Mouse (Mus musculus): Measurements from ENCODE around the gene Trim50. TPM values are rescaled to one million over a fixed set of nuclear protein-coding genes. Genes with fewer than 3 reads are reported as not detected.

The Trim50 gene
- 0.24 TPM in 1 of 2 replicates, not detected in the other for polyA plus RNA-seq (2015; fragmentation: Nextera tagmentation; extraction: Ambion mirVana)

DNA sequence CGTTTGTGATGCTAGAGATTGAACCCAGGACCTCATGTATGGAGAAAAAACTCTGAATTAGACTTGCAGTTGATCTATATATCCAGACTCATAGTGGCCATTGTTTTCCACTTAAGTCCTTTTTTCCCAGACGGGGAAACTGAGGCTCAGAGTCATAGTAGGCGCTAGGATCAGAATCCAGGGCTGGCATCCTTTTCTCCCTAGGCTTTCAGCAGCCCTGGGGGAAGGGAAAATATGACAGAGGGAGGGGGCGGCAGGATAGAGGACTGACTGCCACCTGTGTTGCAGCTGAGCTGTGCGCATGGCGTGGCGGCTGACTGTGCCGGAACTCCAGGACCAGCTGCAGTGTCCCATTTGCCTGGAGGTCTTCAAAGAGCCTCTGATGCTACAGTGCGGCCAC lies at the start of gene Trim50:
TSS of gene Trim50 (plus strand) at position 301 of the 400 bp plus-strand sequence.
- Histone ChIP-seq H3K4me3 (no peak within 1 kb of the TSS), H3K27me3 (peaks cover 17% of the 10 kb centered on the region; the same call in 1 of the 2 replicates), H3K9me3 (peaks cover 3% of the 10 kb centered on the region; the same call in 1 of the 2 replicates), H3K9ac (no peak within 1 kb of the TSS), H3K36me3 (no peaks in the 10 kb centered on the region), H3K4me1 (no peaks in the 10 kb centered on the region), H3K4me2 (no peak within 1 kb of the TSS; the same call in 1 of the 2 replicates), H3K27ac (no peak within 1 kb of the TSS)
- WGBS = 48% methylated on average over 9 of the region's 9 CpGs
- ATAC-seq (ENCODE audit: insufficient number of reproducible peaks, low FRiP score, low TSS enrichment, low read depth) = no peak

DNA sequence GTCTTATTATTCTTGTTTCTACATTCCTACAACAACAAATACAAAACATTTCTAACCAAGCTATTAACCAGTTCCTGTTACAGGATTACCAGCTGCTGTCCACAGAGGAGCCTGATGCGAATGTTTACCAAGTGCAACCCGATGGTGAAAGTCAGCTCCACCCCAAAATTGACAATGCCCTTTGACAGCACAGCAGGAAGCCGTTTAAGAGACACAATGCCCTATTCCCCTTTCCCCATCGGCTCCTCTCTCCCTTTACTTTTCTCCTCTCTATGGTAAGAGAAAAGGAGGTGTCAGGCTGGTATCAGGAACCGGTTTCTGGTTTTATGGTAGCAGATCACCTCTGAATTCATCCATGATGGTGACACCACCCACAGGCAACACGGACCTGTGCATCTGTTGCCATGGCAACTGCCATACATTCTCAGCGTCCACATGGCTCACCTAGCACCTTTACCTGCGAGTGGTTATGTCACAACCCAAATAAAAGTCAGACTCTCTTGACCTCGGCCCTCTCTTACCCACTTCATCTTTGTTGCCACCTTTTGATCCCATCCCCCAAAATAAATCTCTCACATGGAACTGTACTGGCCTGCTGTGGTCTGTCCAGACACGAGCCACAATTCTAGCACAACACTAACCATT lies 46.7 kb upstream of the Trim50 start:
- no peak overlapping the region for H3K9ac ChIP-seq
- H3K4me1 ChIP-seq = no peaks in the 10 kb centered on the region
- H3K4me2 ChIP-seq = no peak overlapping the region
- H3K36me3 ChIP-seq = no peaks in the 10 kb centered on the region
- no peaks in the 10 kb centered on the region for H3K9me3 ChIP-seq
- H3K4me3 ChIP-seq = no peak overlapping the region
- peaks cover 6% of the 10 kb centered on the region; the same call in 1 of the 2 replicates for H3K27me3 ChIP-seq
- WGBS = 47% methylated on average over 10 of the region's 10 CpGs
- H3K27ac ChIP-seq = no peak overlapping the region
- no peak for ATAC-seq (ENCODE audit: insufficient number of reproducible peaks, low FRiP score, low TSS enrichment, low read depth)

DNA sequence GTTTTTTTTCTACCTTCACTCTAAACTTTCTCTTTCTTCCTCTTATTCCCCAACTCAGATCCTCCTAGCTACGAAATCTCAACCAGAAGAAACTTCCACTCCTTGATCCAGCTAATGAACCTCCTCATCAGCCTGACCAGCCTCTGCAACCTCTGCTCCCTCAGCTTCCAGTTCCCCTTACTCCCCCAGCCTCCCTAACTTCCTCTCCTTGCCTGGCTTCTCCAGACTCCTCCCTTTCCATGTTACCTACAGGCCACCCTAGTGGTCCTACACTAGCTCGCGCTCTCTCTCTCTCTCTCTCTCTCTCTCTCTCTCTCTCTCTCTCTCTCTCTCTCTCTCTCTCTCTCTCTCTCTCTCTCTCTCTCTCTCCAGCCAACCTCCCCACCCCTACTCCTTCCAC lies 36.9 kb upstream of the Trim50 start:
- no peak overlapping the region for H3K4me3 ChIP-seq
- no peak overlapping the region for H3K4me2 ChIP-seq
- no peaks in the 10 kb centered on the region for H3K27me3 ChIP-seq
- WGBS = 71% methylated on average over 3 of the region's 3 CpGs
- ATAC-seq (ENCODE audit: insufficient number of reproducible peaks, low FRiP score, low TSS enrichment, low read depth) = no peak
- no peak overlapping the region for H3K9ac ChIP-seq
- no peaks in the 10 kb centered on the region for H3K9me3 ChIP-seq
- H3K27ac ChIP-seq = no peak overlapping the region
- no peaks in the 10 kb centered on the region for H3K36me3 ChIP-seq
- no peaks in the 10 kb centered on the region for H3K4me1 ChIP-seq

DNA sequence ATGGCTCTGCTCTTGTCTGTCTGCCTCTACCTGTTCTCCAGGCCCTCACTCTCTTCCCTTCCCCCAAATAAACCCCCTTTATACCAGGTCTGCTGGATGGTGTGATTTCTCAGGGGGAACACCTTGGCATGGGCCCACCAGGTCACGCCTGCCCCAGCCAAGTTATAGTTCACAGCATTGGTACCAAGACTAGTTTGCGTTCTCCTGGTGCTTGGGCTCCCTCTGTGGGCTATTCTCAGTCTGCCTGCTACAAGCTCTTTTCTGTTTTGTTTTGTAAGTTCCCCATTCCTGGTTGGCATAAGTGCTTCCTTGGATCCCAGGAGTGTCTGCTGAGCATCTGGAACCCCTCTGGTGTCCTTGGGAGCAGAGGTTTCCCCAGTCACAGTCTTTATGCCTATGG lies 33.2 kb upstream of the Trim50 start:
- Histone ChIP-seq H3K36me3 (no peaks in the 10 kb centered on the region), H3K4me2 (no peak overlapping the region), H3K9ac (no peak overlapping the region), H3K27ac (no peak overlapping the region), H3K4me3 (no peak overlapping the region), H3K9me3 (no peaks in the 10 kb centered on the region), H3K4me1 (no peaks in the 10 kb centered on the region), H3K27me3 (no peaks in the 10 kb centered on the region)
- ATAC-seq (ENCODE audit: insufficient number of reproducible peaks, low FRiP score, low TSS enrichment, low read depth) = no peak
- 44% methylated on average over 2 of the region's 2 CpGs for WGBS

DNA sequence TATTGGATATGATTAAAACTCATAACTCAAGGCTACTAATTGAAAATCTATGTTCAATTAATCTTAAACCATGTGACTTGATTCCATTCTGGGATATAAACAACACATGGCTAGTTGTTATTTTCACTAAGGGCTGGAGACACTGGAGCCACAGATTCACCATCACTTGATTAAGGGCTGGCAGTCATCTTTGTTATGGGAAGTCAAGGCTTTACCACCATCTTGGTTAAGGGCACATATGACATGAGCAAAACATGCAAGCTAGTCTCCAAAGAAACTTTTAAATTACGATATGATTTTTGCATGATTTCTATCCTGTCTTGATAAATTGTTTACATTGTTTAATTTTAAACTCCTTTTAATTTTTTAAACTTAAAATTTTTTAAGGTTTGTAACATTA lies 30.9 kb upstream of the Trim50 start:
- Histone ChIP-seq H3K4me3 (no peak overlapping the region), H3K27me3 (no peaks in the 10 kb centered on the region), H3K4me1 (no peaks in the 10 kb centered on the region), H3K4me2 (no peak overlapping the region), H3K36me3 (no peaks in the 10 kb centered on the region), H3K9me3 (no peaks in the 10 kb centered on the region), H3K9ac (no peak overlapping the region), H3K27ac (no peak overlapping the region)
- ATAC-seq (ENCODE audit: insufficient number of reproducible peaks, low FRiP score, low TSS enrichment, low read depth) = no peak
- WGBS = 83% methylated on average over 1 of the region's 1 CpGs

DNA sequence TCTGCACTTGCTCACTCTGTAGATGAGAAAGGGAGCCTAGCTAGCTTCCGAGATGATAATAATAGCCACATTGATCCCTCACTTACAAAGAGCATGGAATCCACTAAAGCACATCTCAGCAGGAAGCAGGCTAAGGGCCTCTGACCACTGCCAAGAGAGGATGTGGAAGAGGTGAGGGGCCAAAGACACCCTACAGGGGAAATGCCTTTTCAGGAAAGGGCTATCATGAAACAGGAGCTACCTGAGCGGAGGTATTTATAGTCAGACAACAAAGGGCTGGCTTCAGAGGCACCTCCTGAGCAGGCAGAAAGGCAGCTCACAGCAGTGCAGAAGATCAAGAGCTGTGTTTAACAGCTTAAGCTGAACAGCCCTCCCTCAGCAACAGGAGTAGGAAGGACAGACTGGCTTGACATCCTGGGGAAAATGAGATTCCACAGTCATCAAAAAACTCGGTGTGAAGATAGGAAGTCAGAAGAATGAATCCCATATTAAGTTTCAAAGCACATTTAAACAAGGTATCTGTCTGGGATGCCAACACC lies 26.9 kb upstream of the Trim50 start:
- Histone ChIP-seq H3K9ac (no peak overlapping the region), H3K4me3 (no peak overlapping the region), H3K27ac (no peak overlapping the region), H3K36me3 (no peaks in the 10 kb centered on the region), H3K4me1 (no peaks in the 10 kb centered on the region), H3K27me3 (no peaks in the 10 kb centered on the region), H3K4me2 (no peak overlapping the region), H3K9me3 (no peaks in the 10 kb centered on the region)
- WGBS = 21% methylated on average over 3 of the region's 3 CpGs
- ATAC-seq (ENCODE audit: insufficient number of reproducible peaks, low FRiP score, low TSS enrichment, low read depth) = no peak

DNA sequence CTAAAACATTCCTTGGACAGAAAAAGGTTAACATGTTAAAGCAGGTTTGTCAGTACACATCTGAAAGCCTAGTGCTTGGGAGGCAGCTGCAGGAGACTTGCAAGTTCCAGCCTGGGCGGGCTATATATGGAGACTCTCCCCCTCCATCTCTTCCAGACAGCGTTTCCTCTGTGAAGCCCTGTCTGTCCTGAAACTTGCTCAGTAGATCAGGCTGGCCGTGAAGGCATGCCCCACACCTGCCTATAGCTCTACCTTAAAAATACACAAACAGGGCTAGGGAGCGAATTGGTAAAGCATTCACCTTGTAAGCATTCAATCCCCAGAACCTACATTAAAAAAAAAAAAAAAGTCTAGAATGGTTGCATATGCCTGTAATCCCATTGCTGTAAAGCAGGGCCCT lies 23.6 kb upstream of the Trim50 start:
- Histone ChIP-seq H3K4me3 (no peak overlapping the region), H3K36me3 (no peaks in the 10 kb centered on the region), H3K9me3 (no peaks in the 10 kb centered on the region), H3K27ac (no peak overlapping the region), H3K9ac (no peak overlapping the region), H3K4me1 (no peaks in the 10 kb centered on the region), H3K27me3 (no peaks in the 10 kb centered on the region), H3K4me2 (no peak overlapping the region)
- 67% methylated on average over 4 of the region's 4 CpGs for WGBS
- no peak for ATAC-seq (ENCODE audit: insufficient number of reproducible peaks, low FRiP score, low TSS enrichment, low read depth)

DNA sequence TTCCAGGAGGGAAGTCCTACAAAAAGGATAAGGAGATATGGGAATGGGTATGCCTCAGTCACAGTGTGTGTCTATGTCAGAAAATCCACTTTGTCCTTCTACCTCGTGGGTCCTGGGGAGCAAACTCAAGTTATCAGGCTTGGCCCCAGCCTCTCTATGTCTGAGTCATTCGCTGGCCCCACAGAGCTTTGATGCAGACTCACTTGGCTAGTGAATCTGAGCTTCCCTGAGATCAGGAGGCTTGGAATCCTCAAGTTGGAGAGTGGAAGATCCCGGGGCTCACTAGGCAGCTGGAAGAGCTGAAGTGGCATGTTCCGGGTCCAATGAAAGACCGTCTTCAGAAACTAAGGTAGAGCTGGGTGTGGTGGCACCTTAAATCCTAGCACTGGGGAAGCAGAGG lies 22.9 kb upstream of the Trim50 start:
- ATAC-seq (ENCODE audit: insufficient number of reproducible peaks, low FRiP score, low TSS enrichment, low read depth) = no peak
- Histone ChIP-seq H3K4me3 (no peak overlapping the region), H3K27me3 (no peaks in the 10 kb centered on the region), H3K4me2 (no peak overlapping the region), H3K27ac (no peak overlapping the region), H3K9me3 (no peaks in the 10 kb centered on the region), H3K4me1 (no peaks in the 10 kb centered on the region), H3K36me3 (no peaks in the 10 kb centered on the region), H3K9ac (no peak overlapping the region)
- 86% methylated on average over 5 of the region's 5 CpGs for WGBS

DNA sequence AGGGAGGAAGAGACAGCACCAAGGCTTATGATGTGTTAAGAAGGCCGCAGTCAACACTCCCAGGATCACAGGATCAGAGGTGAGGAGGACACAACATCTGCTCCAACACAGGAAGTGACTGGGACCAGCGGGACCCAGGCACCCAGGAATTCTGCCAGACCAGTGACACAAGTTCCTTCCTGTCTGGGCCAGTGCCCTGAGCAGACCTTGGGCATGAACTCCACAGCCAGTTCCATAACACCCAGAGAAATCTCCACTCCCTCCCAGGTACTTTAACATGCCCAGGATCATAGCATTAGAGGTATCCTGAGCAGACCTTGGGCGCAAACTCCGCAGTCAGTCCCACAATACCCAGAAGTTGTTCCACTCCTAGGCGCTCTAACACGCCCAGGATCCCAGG lies 21.9 kb upstream of the Trim50 start:
- Histone ChIP-seq H3K4me2 (no peak overlapping the region), H3K27me3 (no peaks in the 10 kb centered on the region), H3K9me3 (no peaks in the 10 kb centered on the region), H3K4me1 (no peaks in the 10 kb centered on the region), H3K27ac (no peak overlapping the region), H3K9ac (no peak overlapping the region), H3K36me3 (no peaks in the 10 kb centered on the region), H3K4me3 (no peak overlapping the region)
- no peak for ATAC-seq (ENCODE audit: insufficient number of reproducible peaks, low FRiP score, low TSS enrichment, low read depth)
- 83% methylated on average over 6 of the region's 6 CpGs for WGBS

DNA sequence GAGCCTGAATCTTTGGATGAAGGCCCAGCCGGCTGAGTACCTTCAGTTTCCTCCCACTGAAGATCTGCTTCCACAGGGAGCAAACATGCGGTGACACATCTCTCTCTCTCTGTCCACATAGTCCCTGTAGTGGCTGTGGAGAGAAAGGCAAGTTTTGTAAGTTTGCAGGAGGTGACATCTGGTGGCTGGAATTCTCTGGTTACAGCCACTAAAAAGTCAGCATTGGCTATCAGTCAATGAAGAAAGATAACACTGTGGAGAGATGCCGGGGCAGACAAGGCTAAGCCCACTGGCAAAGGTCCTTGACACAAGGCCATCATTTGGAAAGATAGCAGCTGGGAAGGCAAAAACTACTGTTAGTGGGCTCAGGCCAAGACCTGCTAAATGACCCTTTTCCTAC lies 15.5 kb upstream of the Trim50 start:
- Histone ChIP-seq H3K4me3 (no peak overlapping the region), H3K27me3 (no peaks in the 10 kb centered on the region), H3K4me1 (no peaks in the 10 kb centered on the region), H3K9ac (no peak overlapping the region), H3K27ac (no peak overlapping the region), H3K36me3 (no peaks in the 10 kb centered on the region), H3K9me3 (no peaks in the 10 kb centered on the region), H3K4me2 (no peak overlapping the region)
- ATAC-seq (ENCODE audit: insufficient number of reproducible peaks, low FRiP score, low TSS enrichment, low read depth) = no peak
- 46% methylated on average over 3 of the region's 3 CpGs for WGBS

DNA sequence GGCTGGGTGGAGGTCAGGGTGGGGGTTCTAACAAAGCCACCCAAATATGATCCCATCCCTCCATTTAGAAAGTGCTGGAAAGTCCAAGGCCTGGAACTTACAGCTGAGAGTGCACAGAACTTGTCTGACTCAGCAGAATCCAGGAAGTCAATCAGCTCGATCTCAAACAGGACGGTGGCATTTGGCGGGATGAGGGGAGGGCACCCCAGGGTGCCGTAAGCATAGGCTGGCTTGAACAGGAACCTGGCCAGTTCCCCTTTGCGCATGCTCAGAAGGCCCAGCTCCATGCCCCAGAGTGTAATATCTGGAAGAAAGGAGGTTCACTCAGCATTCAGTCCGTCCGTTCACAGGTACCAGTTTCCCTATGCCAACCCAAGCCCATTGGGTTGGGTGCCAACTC lies 7.1 kb upstream of the Trim50 start:
- no peak for ATAC-seq (ENCODE audit: insufficient number of reproducible peaks, low FRiP score, low TSS enrichment, low read depth)
- H3K27me3 ChIP-seq = no peaks in the 10 kb centered on the region
- no peak overlapping the region for H3K4me2 ChIP-seq
- no peak overlapping the region for H3K27ac ChIP-seq
- peaks cover 6% of the 10 kb centered on the region for H3K4me1 ChIP-seq
- no peaks in the 10 kb centered on the region for H3K9me3 ChIP-seq
- H3K9ac ChIP-seq = no peak overlapping the region
- WGBS = 75% methylated on average over 7 of the region's 7 CpGs
- H3K36me3 ChIP-seq = no peaks in the 10 kb centered on the region
- H3K4me3 ChIP-seq = no peak overlapping the region

DNA sequence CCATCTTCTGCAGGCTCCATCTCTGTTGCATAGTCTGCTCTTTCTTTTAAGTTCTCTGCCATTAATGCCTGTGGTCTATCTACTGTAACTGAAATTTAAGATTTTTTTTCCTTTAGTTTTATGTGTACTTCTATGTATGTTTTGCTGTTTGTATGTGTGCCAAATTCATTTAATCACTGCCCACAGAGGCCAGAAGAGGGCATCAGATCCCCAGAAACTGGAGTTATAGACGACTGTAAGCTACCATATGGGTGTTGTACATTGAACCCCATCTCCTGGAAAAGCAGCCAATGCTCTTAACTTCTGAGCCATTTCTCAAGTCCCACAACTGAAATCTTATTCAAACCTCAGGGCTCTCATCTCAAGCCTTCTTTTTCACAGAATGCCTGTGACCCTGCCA lies 6.7 kb upstream of the Trim50 start:
- no peak for ATAC-seq (ENCODE audit: insufficient number of reproducible peaks, low FRiP score, low TSS enrichment, low read depth)
- 13% methylated on average over 1 of the region's 1 CpGs for WGBS
- no peak overlapping the region for H3K9ac ChIP-seq
- peaks cover 6% of the 10 kb centered on the region for H3K4me1 ChIP-seq
- no peak overlapping the region for H3K27ac ChIP-seq
- H3K27me3 ChIP-seq = no peaks in the 10 kb centered on the region
- H3K4me3 ChIP-seq = no peak overlapping the region
- no peaks in the 10 kb centered on the region for H3K36me3 ChIP-seq
- H3K4me2 ChIP-seq = no peak overlapping the region
- no peaks in the 10 kb centered on the region for H3K9me3 ChIP-seq

Data from limb, embryonic 15.5 days (tissue).